Mouse (Mus musculus) forebrain, embryonic 14.5 days (tissue): ENCODE results near the gene Pcmt1. TPM values are rescaled to one million over a fixed set of nuclear protein-coding genes. Genes with fewer than 3 reads are reported as not detected.

Experiments
- ATAC-seq: fragments of 200-750 bp; cut with Nextera tagmentation; 2 replicates; pipeline ENCODE4 v1.8.0; 2017; ENCODE audit warnings: mild to moderate bottlenecking, moderate library complexity
- DNase-seq: peaks from one replicate; pipeline ENCODE4 v3.0.0-alpha.2; 2015; ENCODE audit warnings: low spot score
- H3K27ac ChIP-seq: fragments of 300-500 bp; sonication (generic); 2 replicates; pipeline ENCODE4 v1.5.1; 2014; ENCODE audit warnings: low read depth, mild to moderate bottlenecking, control low read depth, low read length, moderate library complexity
- H3K27me3 ChIP-seq: fragments of 300-500 bp; sonication (generic); replicated peaks from 2 replicates; pipeline ENCODE4 v1.6.1; 2014; ENCODE audit warnings: low read length, control low read depth, mixed read lengths; ENCODE audit not compliant: control insufficient read depth, insufficient read depth
- H3K36me3 ChIP-seq: fragments of 300-500 bp; sonication (generic); 2 replicates; pipeline ENCODE4 v1.6.1; 2014; ENCODE audit warnings: low read length, control low read depth; ENCODE audit not compliant: control insufficient read depth, insufficient read depth
- H3K4me1 ChIP-seq: fragments of 300-500 bp; sonication (generic); 2 replicates; pipeline ENCODE4 v1.6.1; 2014; ENCODE audit warnings: antibody characterized with exemption, low read length, control low read depth; ENCODE audit not compliant: control insufficient read depth, insufficient read depth
- H3K4me2 ChIP-seq: fragments of 300-500 bp; sonication (generic); 2 replicates; pipeline ENCODE4 v1.6.1; 2014; ENCODE audit warnings: mild to moderate bottlenecking, control low read depth, low read length
- H3K4me3 ChIP-seq: fragments of 300-500 bp; sonication (generic); 2 replicates; pipeline ENCODE4 v1.5.1; 2014; ENCODE audit warnings: low read depth, low read length, control low read depth
- H3K9ac ChIP-seq: fragments of 300-500 bp; sonication (generic); 2 replicates; pipeline ENCODE4 v1.6.1; 2014; ENCODE audit warnings: mild to moderate bottlenecking, low read length, control low read depth, moderate library complexity
- H3K9me3 ChIP-seq: fragments of 300-500 bp; sonication (generic); replicated peaks from 2 replicates; pipeline ENCODE4 v1.6.1; 2016; ENCODE audit warnings: low read length, control low read depth, mixed read lengths; ENCODE audit not compliant: control insufficient read depth
- WGBS: fragments of 180-500 bp; shearing (Covaris S2); extraction: QIAGEN DNeasy Blood & Tissue Kit; methylation state at CpG from one replicate; pipeline ENCODE4 v1.1.7; 2014; 5-methylcytosine and 5-hydroxymethylcytosine counted together
- polyA plus RNA-seq: library from polyadenylated mRNA; unstranded; fragments of >200 nt; fragmentation: Nextera tagmentation; extraction: Ambion mirVana; gene quantifications from 2 replicates; pipeline ENCODE4 v1.2.1, GENCODE M21; 2014

Gene Pcmt1
- polyA plus RNA-seq, 1 experiment from 2014 or later = 172 TPM

DNA sequence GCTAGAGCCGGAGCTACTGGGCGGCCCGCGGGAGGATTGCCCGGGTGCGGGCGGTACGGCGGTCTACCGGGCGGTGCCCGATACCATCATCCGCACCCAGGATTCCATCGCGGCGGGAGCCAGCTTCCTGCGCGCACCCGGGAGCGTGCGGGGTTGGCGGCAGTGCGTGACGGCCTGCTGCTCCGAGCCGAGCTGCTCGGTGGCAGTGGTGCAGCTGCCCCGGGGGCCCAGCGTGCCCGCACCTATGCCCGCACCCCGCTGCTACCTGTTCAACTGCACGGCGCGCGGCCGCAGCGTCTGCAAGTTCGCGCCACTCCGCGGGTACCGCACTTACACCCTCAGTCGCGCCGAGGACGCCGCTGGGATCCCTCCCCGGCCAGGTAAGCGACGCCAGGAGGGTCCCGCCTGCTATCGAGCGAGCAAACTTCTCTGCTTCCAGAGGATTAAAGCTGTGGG lies 90.7 kb downstream of the Pcmt1 start:
- peaks cover 2% of the 10 kb centered on the region; the same call in 1 of the 2 replicates for H3K27me3 ChIP-seq
- H3K4me1 ChIP-seq = peaks cover 15% of the 10 kb centered on the region
- ATAC-seq (no peak), DNase-seq (peak; percentile 31)
- no peaks in the 10 kb centered on the region for H3K9me3 ChIP-seq
- H3K36me3 ChIP-seq = no peaks in the 10 kb centered on the region
- 0% methylated on average over 47 of the region's 54 CpGs for WGBS
- peak overlapping the region; percentile 77 for H3K4me3 ChIP-seq
- H3K9ac ChIP-seq = peak overlapping the region; percentile 78
- peak overlapping the region; percentile 82 for H3K27ac ChIP-seq
- H3K4me2 ChIP-seq = peak overlapping the region; percentile 97

DNA sequence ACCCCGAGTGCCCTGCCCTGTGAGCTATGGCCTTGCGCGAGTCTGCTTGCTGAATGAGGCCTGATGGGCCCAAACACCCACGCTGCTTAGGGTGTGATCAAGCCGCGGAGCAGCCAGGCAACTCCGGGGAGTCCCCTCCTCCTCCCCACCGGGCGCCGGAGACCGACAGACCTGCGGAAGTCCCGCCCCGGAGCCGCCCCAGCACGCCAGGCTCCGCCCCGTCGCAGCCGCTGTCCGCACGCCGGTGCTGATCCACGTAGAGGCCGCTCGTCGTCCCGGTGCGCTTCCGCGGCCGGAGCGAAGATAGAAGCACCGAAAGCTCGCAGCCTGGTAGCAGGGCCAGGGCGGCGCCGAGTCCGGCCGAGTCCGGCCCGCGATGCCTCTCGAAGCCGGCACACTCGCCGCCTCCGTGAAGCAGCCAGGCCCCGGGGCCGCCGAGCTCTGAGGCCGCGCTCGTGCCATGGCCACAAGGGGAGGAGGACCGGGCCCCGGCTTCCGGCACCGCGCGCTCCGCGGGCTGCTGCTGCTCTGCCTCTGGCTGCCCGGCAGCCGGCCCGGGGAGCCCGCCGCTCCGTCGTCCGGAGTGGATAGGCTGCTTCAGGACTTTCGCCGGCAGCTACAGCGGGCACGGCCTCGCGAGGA lies 91.2 kb downstream of the Pcmt1 start, which contains the start of gene Lrp11:
Lrp11 (plus strand) TSS at position 209 of the 642 bp plus-strand sequence.
- Histone ChIP-seq H3K4me2 (peak within 1 kb of the TSS; percentile 97), H3K4me1 (peaks cover 15% of the 10 kb centered on the region), H3K27me3 (peaks cover 2% of the 10 kb centered on the region; the same call in 1 of the 2 replicates), H3K9me3 (no peaks in the 10 kb centered on the region), H3K27ac (peak within 1 kb of the TSS; percentile 82), H3K4me3 (peak within 1 kb of the TSS; percentile 77), H3K9ac (peak within 1 kb of the TSS; percentile 78), H3K36me3 (no peaks in the 10 kb centered on the region)
- DNase-seq (peak; percentile 88), ATAC-seq (peak; percentile 97)
- under 1% methylated on average over 73 of the region's 76 CpGs for WGBS

DNA sequence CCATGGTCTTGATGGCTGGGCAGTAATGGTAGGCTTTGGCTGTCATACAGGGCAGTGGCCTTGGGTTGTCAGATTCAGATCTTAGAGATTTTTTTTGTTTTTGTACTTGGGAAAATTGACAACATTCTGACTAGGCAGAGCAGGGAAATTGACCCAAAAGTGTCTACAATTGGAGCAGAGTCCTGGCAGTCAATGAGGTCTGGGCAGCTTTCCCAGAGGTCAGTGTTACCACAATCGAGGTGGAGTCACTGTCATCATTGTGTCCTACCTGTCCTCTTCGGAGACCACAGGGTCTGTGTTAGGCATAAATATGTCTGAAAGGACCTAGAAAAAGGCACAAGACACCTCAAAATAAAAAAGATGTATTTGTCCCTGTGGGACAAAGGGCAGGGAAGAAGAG lies 94.2 kb downstream of the Pcmt1 start:
- 82% methylated on average over 2 of the region's 2 CpGs for WGBS
- Histone ChIP-seq H3K4me2 (no peak overlapping the region), H3K36me3 (no peaks in the 10 kb centered on the region), H3K9me3 (no peaks in the 10 kb centered on the region), H3K4me3 (no peak overlapping the region), H3K27ac (no peak overlapping the region), H3K27me3 (peaks cover 2% of the 10 kb centered on the region; the same call in 1 of the 2 replicates), H3K4me1 (peaks cover 14% of the 10 kb centered on the region), H3K9ac (no peak overlapping the region)
- no peak for ATAC-seq
- DNase-seq = no peak

DNA sequence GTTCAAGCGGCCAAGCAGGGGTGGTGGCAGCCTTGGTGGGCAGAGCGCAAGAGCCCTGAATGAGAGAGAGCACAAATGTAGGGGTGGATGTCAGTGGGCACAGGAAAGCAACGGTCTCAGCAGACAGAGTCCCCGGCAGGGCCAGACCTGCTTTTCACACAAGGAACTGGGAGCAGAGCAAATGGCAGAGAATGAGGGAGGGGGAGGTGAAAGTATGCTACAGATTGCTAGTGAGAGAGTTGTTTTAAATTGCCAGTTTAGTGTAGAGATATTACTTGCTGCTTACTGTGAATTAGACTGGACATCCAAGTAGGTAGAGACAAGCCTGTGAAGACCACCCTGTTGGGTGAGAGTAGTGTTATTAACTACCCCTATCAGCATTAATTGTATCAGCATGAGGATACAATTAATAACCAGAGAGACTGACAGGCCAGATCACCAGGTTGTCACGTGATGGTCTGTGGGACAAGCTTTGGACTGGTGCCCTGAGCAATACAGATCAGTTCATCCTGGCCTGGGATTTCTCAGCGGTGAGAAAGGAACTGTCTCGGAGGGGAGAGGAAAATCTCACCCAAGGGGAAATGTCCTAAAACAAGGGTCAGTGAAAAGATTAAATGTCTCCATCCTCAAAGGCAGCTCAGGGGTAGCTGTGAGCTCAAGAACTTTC lies 97.9 kb downstream of the Pcmt1 start:
- no peak for ATAC-seq
- WGBS = 59% methylated on average over 7 of the region's 7 CpGs
- DNase-seq = no peak
- Histone ChIP-seq H3K9ac (no peak overlapping the region), H3K27ac (no peak overlapping the region), H3K4me1 (no peaks in the 10 kb centered on the region), H3K36me3 (no peaks in the 10 kb centered on the region), H3K27me3 (no peaks in the 10 kb centered on the region), H3K9me3 (no peaks in the 10 kb centered on the region), H3K4me2 (no peak overlapping the region), H3K4me3 (no peak overlapping the region)

DNA sequence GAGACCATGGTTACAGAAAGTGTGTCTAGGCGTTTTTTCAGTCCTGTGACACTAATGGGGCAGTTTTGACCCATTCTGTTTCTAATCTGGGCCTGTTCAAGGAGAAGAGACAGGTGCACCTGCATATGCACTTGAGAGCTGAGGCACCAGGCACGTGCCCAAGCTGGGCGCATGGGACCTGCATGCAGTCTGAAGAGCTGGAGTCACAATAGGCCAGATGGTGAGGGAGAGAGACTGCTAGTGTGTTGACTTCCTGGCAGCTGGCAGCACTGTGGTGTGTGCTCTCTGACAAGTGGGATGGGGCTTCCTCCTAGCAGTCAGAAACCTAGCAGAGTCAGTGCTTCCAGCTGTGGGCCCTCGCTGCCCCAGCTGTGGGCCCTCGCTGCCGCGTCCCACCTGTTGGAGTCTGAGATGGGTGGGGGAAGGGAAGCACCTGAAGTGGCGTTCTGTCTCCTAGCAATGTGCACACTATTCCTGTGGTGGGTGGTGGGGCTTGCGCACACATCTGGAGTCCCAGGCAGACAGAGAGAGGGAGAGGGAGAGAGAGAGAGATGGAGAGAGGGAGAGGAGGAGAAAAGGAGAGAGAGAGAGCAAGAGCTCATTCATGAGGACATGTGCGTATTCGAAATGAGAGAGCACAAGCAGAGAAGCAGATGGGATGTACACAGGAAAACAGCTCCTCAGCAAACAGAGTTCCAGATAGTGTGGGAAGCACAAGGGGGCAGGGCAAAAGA lies 98.6 kb downstream of the Pcmt1 start:
- ATAC-seq (peak; percentile 65; the same call in 1 of the 2 replicates), DNase-seq (peak; percentile 40)
- WGBS = 44% methylated on average over 11 of the region's 11 CpGs
- Histone ChIP-seq H3K9me3 (no peaks in the 10 kb centered on the region), H3K36me3 (no peaks in the 10 kb centered on the region), H3K27ac (no peak overlapping the region), H3K4me1 (no peaks in the 10 kb centered on the region), H3K4me3 (no peak overlapping the region), H3K4me2 (no peak overlapping the region), H3K27me3 (no peaks in the 10 kb centered on the region), H3K9ac (no peak overlapping the region)

DNA sequence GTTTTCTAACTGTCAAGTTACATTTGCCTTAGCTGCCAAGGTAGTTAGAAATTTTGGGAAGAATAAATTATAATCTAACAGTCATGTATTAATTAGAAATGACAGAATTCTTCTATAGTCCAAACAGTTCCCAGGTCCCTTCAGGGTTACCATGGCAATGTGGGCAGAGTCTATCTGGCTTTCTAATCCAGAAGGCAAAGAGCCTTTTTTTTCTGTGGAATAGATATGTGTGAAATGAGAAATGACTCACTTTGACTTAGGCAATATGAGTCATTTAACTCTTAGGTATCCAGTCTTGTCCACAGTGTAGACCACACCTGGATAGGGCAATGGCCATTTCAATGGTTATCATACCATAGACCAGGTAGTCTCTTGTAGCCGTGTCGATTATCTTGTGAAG lies 99.5 kb downstream of the Pcmt1 start:
- Histone ChIP-seq H3K4me3 (no peak overlapping the region), H3K27ac (no peak overlapping the region), H3K4me2 (no peak overlapping the region), H3K4me1 (no peaks in the 10 kb centered on the region), H3K36me3 (no peaks in the 10 kb centered on the region), H3K27me3 (no peaks in the 10 kb centered on the region), H3K9me3 (no peaks in the 10 kb centered on the region), H3K9ac (no peak overlapping the region)
- ATAC-seq (no peak), DNase-seq (no peak)
- 90% methylated on average over 2 of the region's 2 CpGs for WGBS

Other genes with a start within 250 kb of the Pcmt1 start
- 1.0 and 1.6 TPM in 2 replicates for gene Ulbp1, start 207.5 kb downstream of the Pcmt1 start, polyA plus RNA-seq
- 29.0 and 36.8 TPM in 2 replicates for gene Lrp11, start 91.3 kb downstream of the Pcmt1 start, polyA plus RNA-seq
- 43.2 and 46.7 TPM in 2 replicates for gene Nup43, start 13.6 kb downstream of the Pcmt1 start, polyA plus RNA-seq
- gene Lats1, start 78 bp upstream of the Pcmt1 start, polyA plus RNA-seq = 12.8 and 13.7 TPM in 2 replicates
- gene Katna1, start 44.9 kb upstream of the Pcmt1 start, polyA plus RNA-seq = 45.2 and 45.9 TPM in 2 replicates
- 47.5 and 54.2 TPM in 2 replicates for gene Ginm1, start 111.7 kb upstream of the Pcmt1 start, polyA plus RNA-seq
- 47.6 and 53.7 TPM in 2 replicates for gene Ppil4, start 111.8 kb upstream of the Pcmt1 start, polyA plus RNA-seq
- 0.05 TPM in 1 of 2 replicates, not detected in the other for gene Zc3h12d, start 151.3 kb upstream of the Pcmt1 start, polyA plus RNA-seq